Mouse (Mus musculus) hindbrain, embryonic 12.5 days (tissue): ENCODE data around the gene Asrgl1. TPM values are rescaled to one million over a fixed set of nuclear protein-coding genes. Genes with fewer than 3 reads are reported as not detected.
A peak's percentile ranks its signal among the peaks of the same experiment; 100 is the strongest.

ENCODE experiments used
- ATAC-seq: fragments of 200-750 bp; cut with Nextera tagmentation; 2 replicates; pipeline ENCODE4 v1.8.0; 2017; ENCODE audit warnings: moderate TSS enrichment; ENCODE audit not compliant: low FRiP score
- H3K27ac ChIP-seq: fragments of 300-500 bp; sonication (generic); 2 replicates; pipeline ENCODE4 v1.5.1; 2016; ENCODE audit warnings: mild to moderate bottlenecking
- H3K27me3 ChIP-seq: fragments of 300-500 bp; sonication (generic); 2 replicates; pipeline ENCODE4 v1.6.1; 2016; ENCODE audit warnings: mild to moderate bottlenecking
- H3K36me3 ChIP-seq: fragments of 300-500 bp; sonication (generic); 2 replicates; pipeline ENCODE4 v1.6.1; 2016; ENCODE audit warnings: mild to moderate bottlenecking
- H3K4me1 ChIP-seq: fragments of 300-500 bp; sonication (generic); 2 replicates; pipeline ENCODE4 v1.6.1; 2016
- H3K4me2 ChIP-seq: fragments of 300-500 bp; sonication (generic); replicated peaks from 2 replicates; pipeline ENCODE4 v1.6.1; 2016; ENCODE audit warnings: mild to moderate bottlenecking
- H3K4me3 ChIP-seq: fragments of 300-500 bp; sonication (generic); 2 replicates; pipeline ENCODE4 v1.5.1; 2016; ENCODE audit warnings: mild to moderate bottlenecking
- H3K9ac ChIP-seq: fragments of 300-500 bp; sonication (generic); 2 replicates; pipeline ENCODE4 v1.6.1; 2016; ENCODE audit warnings: mild to moderate bottlenecking, moderate library complexity
- H3K9me3 ChIP-seq: fragments of 300-500 bp; sonication (generic); replicated peaks from 2 replicates; pipeline ENCODE4 v1.6.1; 2016; ENCODE audit warnings: mild to moderate bottlenecking
- WGBS: fragments of 180-500 bp; shearing (Covaris S2); methylation state at CpG from one replicate; pipeline ENCODE4 v1.1.7; 2016; 5-methylcytosine and 5-hydroxymethylcytosine counted together
- polyA plus RNA-seq: library from polyadenylated mRNA; unstranded; fragments of >200 nt; fragmentation: Nextera tagmentation; extraction: Ambion mirVana; gene quantifications from 2 replicates; pipeline ENCODE4 v1.2.1, GENCODE M21; 2016

The Asrgl1 gene
- polyA plus RNA-seq, 1 experiment from 2014 or later = 16.8 TPM

- Histone ChIP-seq H3K36me3 (no peaks in the 10 kb centered on the region), H3K9ac (no peak overlapping the region), H3K4me1 (peaks cover 10% of the 10 kb centered on the region), H3K4me2 (no peak overlapping the region), H3K27me3 (no peaks in the 10 kb centered on the region), H3K4me3 (no peak overlapping the region), H3K27ac (no peak overlapping the region), H3K9me3 (no peaks in the 10 kb centered on the region)
- WGBS = 66% methylated on average over 9 of the region's 9 CpGs
- peak; percentile 58; the same call in 1 of the 2 replicates for ATAC-seq
These were observed 69.5 kb downstream of the Asrgl1 start for GRCm38 (mm10) chr19:9065621-9066561.

GRCm38 (mm10) chr19:9063831-9064230 lies 71.6 kb downstream of the Asrgl1 start:
- WGBS = 94% methylated on average over 3 of the region's 3 CpGs
- ATAC-seq = no peak
- H3K27me3 ChIP-seq = no peaks in the 10 kb centered on the region
- no peak overlapping the region for H3K4me2 ChIP-seq
- no peaks in the 10 kb centered on the region for H3K36me3 ChIP-seq
- no peak overlapping the region for H3K9ac ChIP-seq
- no peak overlapping the region for H3K27ac ChIP-seq
- H3K9me3 ChIP-seq = no peaks in the 10 kb centered on the region
- peaks cover 7% of the 10 kb centered on the region for H3K4me1 ChIP-seq
- H3K4me3 ChIP-seq = no peak overlapping the region

DNA sequence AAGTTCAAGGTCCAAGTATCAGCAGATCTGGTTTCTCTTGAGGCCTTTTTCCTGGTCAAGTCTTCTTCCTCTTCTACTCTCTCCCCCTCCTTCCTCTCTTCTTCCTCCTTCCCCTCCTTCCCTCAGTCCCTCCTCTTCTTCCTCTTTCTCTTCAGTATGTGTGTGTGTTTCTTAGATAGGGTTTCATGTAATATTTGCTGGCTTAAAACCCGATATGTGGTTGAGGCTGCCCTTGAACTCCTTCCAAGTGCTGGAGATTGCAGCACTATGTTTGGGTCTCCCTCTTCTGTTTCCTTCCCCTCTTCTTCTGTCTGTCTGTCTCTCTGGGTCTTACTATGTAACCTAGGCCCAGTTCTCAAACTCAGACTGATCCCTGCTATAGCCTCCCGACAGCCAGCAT lies 72.6 kb downstream of the Asrgl1 start:
- Histone ChIP-seq H3K9ac (no peak overlapping the region), H3K4me3 (no peak overlapping the region), H3K27ac (no peak overlapping the region), H3K36me3 (no peaks in the 10 kb centered on the region), H3K9me3 (no peaks in the 10 kb centered on the region), H3K27me3 (no peaks in the 10 kb centered on the region), H3K4me1 (peaks cover 7% of the 10 kb centered on the region), H3K4me2 (no peak overlapping the region)
- ATAC-seq = no peak
- 90% methylated on average over 2 of the region's 2 CpGs for WGBS

DNA sequence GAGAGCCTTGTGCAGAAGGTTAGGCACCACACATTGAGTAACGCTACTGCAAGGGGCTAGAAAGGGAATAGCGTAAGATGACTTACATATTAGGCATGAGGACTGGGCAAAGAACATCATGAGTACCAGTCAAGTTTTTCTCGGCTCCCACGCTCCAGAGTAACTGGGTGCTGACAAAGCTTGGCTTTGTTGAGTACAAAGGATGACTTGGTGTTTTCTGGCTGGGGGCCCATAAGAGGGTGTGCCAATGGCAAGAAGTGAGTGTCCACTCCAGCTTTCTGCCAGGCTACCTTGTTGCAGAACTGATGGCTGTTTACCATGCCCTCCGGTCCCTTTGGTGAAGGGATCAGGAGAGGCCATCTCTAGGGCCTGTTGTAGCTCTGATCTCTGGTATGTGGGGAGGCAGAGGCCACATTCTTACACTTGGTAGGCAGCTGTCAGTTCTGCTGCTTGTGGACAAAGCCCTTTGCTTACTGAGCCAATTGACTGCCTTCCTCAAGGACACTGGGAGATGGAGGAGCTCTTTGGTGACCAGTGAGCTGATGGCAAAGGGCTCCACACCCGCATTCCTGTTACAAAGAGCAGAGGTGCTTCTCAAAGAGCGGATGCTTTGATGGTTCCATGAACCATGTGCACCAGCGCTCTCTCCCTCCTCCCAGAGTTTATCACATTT lies 74.1 kb downstream of the Asrgl1 start:
- Histone ChIP-seq H3K27ac (no peak overlapping the region), H3K36me3 (no peaks in the 10 kb centered on the region), H3K4me3 (no peak overlapping the region), H3K9ac (no peak overlapping the region), H3K4me2 (no peak overlapping the region), H3K27me3 (no peaks in the 10 kb centered on the region), H3K4me1 (peaks cover 5% of the 10 kb centered on the region), H3K9me3 (no peaks in the 10 kb centered on the region)
- 86% methylated on average over 8 of the region's 8 CpGs for WGBS
- no peak for ATAC-seq

GRCm38 (mm10) chr19:9060103-9060502 lies 75.3 kb downstream of the Asrgl1 start:
- 79% methylated on average over 4 of the region's 4 CpGs for WGBS
- H3K4me1 ChIP-seq = no peaks in the 10 kb centered on the region

More at GRCm38 (mm10) chr19:9060103-9060502, 75.3 kb downstream of the Asrgl1 start:
- no peak overlapping the region for H3K9ac ChIP-seq
- H3K27ac ChIP-seq = no peak overlapping the region
- no peak for ATAC-seq
- no peaks in the 10 kb centered on the region for H3K9me3 ChIP-seq
- no peak overlapping the region for H3K4me3 ChIP-seq
- no peak overlapping the region for H3K4me2 ChIP-seq
- no peaks in the 10 kb centered on the region for H3K27me3 ChIP-seq
- H3K36me3 ChIP-seq = no peaks in the 10 kb centered on the region

Other genes with a start within 250 kb of the Asrgl1 start
- 74.3 and 87.4 TPM in 2 replicates for gene 1810009A15Rik, start 246.8 kb downstream of the Asrgl1 start, polyA plus RNA-seq
- gene Gm49416, start 246.7 kb downstream of the Asrgl1 start, polyA plus RNA-seq = not detected in 2 replicates
- gene Ints5, start 242.6 kb downstream of the Asrgl1 start, polyA plus RNA-seq = 43.4 and 45.2 TPM in 2 replicates
- gene Ganab, start 237.6 kb downstream of the Asrgl1 start, polyA plus RNA-seq = 114 and 118 TPM in 2 replicates
- 79.6 and 82.8 TPM in 2 replicates for gene B3gat3, start 215.3 kb downstream of the Asrgl1 start, polyA plus RNA-seq
- gene Rom1, start 206.3 kb downstream of the Asrgl1 start, polyA plus RNA-seq = 1.8 and 3.2 TPM in 2 replicates
- 17.0 and 17.1 TPM in 2 replicates for gene Eml3, start 206.1 kb downstream of the Asrgl1 start, polyA plus RNA-seq
- 174 and 185 TPM in 2 replicates for gene Mta2, start 193.8 kb downstream of the Asrgl1 start, polyA plus RNA-seq
- gene Tut1, start 181.8 kb downstream of the Asrgl1 start, polyA plus RNA-seq = 32.3 and 35.7 TPM in 2 replicates
- 352 and 372 TPM in 2 replicates for gene Eef1g, start 168.6 kb downstream of the Asrgl1 start, polyA plus RNA-seq
- 12.7 and 15.4 TPM in 2 replicates for gene Ahnak, start 146.4 kb downstream of the Asrgl1 start, polyA plus RNA-seq
- gene Scgb1a1, start 47.7 kb downstream of the Asrgl1 start, polyA plus RNA-seq = not detected in 2 replicates